Mouse (Mus musculus) mouse embryonic stem cell (cell line): ENCODE results near the gene Rcor2.

Experiments used
- in situ Hi-C, 2 experiments: fragments of 300-500 bp; cut with MboI; formaldehyde crosslinking; loops; 1 replicate in 1 of 2; 3 replicates in 1 of 2; pipeline ENCODE4 v1.14.3; 2019 to 2020; ENCODE audit warnings: low sequenced_read_pairs in 2 of 2, low pct_unique_long_range_greater_than_20kb in 1 of 2, mixed read lengths in 1 of 2; ENCODE audit not compliant: unreplicated experiment in 1 of 2

The Rcor2 gene

DNA sequence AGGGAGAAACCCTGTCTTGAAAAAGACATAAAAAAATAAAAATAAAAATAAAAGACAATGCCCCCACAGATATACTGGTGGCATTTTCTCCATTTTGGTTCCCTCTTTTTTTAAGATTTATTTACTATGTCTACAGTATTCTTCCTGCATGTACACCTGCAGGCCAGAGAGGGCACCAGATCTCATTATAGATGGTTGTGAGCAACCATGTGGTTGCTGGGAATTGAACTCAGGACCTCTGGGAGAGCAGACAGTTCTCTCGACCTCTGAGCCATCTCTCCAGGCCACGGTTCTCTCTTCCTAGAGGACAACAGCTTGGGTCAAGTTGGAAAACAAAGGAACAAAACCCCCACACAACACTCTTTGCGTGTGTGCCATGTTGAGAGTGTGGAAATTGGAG is 5.2 kb upstream of the Rcor2 start:
- in situ Hi-C loops: loop anchor here in 1 of 2 experiments (25.0 kb wide), 1 partner anchor 1450 kb away; the partner anchor contains the start of gene Slc3a2

DNA sequence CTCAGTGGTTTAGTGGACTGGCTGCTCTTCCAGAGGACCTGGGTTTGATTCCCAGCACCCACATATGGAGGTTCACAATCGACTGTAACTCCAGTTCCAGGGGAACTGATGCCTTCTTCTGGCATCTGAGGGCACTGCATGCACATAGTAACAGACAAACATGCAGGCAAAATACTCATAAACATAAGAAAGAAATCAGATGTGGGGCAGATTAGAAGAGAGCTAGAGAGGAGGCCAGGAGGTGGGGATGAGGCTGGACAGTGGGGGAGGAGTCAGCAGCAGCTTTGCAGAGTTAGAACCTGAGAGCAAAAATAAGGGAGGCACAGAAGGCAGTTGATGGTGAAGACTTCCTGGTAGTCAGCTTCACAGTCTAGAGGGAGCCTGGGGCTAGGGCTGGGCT is 4.5 kb upstream of the Rcor2 start:
- in situ Hi-C loops: loop anchor here in 1 of 2 experiments (25.0 kb wide), 1 partner anchor 1450 kb away; the partner anchor contains the start of gene Slc3a2

DNA sequence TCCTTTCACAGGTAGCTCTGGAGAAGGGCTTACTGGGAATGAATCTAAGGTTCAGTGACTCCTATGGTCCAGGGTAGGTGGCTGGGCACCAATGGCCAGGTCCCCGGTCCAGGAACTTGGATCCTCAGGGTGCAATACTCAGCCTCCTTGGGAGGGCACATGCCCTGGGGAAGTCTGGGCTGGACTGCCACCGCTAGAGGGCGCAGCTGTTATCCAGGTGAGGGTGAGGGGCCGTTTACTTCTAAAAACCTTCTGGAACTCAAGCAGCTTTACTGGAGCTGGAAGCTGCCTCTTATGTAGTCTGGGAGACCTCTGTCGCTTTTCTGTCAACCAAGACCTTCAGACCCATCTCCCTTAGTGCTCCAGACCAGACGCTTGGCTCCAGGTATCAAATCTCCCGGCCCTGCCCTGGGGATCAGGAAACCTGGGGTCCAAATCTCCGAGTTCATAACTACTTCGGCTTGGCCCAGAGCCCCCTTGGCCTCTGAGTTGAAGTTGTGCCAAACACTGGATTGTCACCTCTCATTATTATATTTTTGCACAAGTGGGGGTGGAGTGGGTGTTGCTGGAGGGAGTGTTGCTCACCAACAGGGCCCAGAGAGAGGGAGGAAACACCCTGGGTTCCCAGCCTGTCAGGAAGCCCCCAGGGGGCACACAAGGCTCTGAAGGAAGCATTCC is 2.9 kb upstream of the Rcor2 start:
- in situ Hi-C loops: loop anchor here in 1 of 2 experiments (25.0 kb wide), 1 partner anchor 1448 kb away; the partner anchor contains the start of gene Slc3a2

DNA sequence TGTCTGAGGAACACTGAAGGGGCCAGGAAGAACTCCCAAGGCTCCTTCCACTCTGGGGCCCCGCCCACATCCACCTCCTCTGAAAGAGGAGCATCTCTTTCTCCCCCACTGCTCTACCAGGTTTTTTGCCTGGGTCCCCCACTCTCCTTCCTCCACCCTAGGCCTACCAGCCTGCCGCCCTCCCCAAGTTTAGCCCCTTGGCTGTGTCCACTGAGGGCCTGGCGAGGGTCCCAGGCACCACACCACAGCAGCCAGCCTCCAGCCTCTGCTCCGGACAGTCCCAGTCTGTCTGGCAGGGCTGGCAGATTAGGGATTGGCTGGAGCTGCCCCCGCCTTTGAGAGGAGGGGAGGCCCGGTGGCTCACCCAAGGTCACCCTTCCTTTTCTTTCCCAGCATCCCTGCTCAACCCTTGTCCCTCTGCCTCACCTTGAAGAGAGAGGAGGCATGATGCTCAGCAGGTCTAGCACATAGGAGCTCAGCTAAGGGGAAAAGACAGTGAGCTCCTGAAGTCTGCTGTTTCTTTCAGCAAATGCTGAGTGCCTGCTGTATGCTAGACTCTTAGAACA is 2.3 kb upstream of the Rcor2 start:
- in situ Hi-C loops: loop anchor here in 1 of 2 experiments (25.0 kb wide), 1 partner anchor 1447 kb away; the partner anchor contains the start of gene Slc3a2

DNA sequence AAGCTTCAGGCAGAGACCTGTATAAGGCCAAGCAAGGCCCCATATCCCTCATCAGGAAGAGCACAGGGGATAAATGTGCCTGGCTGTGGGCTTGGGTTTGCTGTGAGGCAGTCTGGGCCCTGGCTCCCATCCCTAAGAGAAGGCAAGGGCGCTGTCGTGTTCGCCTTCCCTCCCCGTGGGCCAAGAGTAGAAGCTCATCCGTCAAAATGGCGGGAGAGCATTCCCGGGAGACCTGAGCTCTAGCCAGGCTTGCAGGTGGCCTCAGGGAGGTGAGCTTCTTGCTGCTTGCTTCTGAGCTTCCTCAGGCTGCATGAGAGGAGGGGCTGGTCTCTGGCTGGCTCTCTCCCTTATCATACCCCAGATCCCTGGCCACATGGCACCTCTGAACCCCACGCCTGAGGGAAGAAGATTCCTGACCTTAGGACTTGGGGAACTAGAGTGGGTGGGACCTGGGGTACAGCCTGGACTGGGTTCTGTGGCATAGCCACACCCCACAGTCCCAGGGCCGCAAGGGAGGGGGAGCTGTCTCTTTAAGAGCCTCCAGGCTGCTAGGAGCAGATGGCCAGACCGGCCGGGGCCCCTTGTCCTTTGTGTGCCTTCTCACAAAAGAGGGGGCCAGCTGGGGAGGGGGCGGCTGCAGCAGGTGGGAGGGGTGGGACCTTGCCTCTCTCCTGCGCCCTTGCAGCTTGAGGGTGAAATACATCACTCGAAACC is 1.5 kb upstream of the Rcor2 start:
- in situ Hi-C loops: loop anchor here in 1 of 2 experiments (25.0 kb wide), 1 partner anchor 1447 kb away; the partner anchor contains the start of gene Slc3a2

DNA sequence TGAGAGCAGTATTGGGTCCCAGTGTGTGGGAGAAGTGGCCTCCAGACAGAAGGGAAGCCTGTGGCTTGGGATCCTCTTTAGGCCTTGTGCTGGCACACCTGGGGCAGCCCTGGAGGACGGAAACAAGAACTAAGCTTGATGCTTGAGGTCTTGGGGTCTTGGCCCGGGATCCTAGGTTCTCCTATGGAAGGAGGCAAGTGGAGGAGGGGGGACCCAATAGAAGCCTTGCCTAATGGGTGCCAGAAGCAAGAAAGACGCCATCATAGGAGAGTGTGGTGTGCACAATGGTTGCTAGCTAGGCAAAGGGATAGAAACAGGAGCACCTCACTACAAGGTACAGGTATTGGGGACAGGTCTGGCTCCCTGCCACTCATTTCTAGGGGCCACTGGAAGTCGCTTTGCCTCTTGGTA is 699 bp upstream of the Rcor2 start:
- in situ Hi-C loops: loop anchor here in 1 of 2 experiments (25.0 kb wide), 1 partner anchor 1446 kb away; the partner anchor contains the start of gene Slc3a2

DNA sequence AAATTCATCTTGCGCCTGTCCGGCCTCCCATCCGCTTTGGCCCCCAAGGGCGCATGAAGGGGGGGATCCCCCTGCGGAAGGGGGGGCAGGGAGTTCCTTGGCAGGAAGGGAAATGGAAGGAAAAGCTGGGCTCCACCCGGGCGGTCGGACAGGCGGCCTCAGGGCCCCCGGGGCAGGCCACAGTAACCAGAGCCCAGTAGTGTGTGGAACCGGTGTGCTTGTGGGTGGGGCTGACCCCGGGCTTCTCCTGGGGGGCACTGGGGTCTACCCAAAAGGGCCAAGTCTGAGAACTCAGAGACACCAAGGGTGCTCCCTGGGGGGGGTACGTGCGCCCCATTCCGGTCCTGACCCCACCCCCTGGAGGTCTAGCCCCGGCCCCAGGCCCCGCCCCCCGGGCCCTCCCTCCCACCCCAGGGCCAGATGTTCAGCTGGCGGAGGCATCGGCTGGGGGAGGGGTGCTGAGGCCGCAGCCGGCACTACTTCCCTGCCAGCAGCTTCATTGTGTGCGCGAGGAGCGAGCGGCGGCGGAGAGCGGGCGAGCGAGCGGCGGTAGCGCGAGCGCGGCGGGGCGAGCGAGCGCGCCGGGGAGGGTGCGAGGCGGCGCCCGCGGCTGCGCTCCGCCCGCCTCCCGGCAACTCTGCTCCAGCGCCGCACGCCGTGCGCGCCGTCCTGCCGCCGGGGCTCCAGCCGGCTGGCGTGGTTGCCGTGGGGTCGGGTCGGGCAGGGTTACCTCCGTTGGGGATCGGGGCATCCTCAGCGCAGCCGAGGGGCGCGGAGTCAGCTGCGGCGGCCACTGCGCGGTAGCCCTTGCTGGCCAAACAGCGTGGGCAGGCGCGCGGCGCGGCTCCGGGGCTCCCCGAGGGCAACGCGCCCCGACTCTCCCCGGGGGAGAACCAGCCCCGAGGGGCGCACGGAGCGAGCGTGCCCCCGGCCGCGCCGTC is 926 bp downstream of the Rcor2 start:
- in situ Hi-C loops: loop anchor here in 1 of 2 experiments (25.0 kb wide), 1 partner anchor 1444 kb away; the partner anchor contains the start of gene Slc3a2

DNA sequence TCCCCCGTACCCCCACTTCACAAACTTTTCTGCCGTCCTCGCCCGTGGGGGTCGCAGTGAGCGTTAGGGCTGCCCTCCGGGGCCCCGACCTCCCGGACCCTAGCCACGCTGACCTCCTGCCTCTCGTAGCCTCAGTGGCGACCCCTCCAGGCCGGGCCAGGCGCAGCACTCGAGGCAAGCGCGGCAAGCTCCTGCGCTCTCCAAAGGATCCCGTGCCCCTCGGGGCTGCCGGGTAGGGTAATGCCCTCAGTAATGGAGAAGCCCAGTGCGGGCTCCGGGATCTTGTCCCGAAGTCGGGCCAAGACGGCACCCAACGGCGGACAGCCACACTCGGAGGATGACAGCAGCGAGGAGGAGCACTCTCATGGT is 1.6 kb downstream of the Rcor2 start:
- in situ Hi-C loops: loop anchor here in 1 of 2 experiments (25.0 kb wide), 1 partner anchor 1444 kb away; the partner anchor contains the start of gene Slc3a2

DNA sequence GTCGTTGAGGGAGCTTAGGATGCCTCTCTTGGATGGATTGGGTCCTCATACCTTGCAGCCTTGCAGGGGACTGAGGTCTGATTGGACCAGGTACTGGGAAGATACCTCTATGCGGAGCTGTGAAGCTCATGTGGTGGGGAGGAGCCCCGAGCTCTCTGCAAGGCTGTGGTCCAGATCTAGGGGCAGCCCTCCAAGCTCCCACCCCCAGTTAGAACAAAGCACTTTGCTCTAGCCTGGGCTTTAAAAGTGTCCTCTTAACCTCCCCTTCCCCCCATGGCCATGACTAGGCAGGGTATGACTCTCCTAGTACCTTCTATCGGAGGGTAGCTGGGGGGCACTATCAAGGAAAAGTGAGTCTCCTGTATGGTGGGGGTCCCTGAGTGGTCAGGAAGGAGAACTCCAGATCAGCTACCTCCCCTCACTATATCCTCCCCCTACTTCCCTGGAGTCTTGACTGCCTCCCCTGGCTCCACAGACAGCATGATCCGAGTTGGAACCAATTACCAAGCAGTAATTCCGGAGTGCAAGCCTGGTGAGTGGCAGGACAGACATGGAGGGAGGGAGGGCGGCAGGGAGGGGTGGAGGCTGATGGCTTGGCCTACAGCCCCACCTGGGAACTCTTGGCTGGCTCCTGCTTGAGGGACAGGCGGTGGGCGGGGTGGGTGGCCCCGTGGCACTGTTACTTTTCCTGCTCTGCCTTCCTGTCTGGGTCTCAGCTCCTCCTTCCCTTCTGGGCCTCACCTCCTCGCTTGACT is 2.3 kb downstream of the Rcor2 start:
- in situ Hi-C loops: loop anchor here (5.0 to 25.0 kb wide), 2 partner anchors 78 to 1443 kb away; partner anchors contain the start of gene Slc3a2 (in 1 of the 2)

DNA sequence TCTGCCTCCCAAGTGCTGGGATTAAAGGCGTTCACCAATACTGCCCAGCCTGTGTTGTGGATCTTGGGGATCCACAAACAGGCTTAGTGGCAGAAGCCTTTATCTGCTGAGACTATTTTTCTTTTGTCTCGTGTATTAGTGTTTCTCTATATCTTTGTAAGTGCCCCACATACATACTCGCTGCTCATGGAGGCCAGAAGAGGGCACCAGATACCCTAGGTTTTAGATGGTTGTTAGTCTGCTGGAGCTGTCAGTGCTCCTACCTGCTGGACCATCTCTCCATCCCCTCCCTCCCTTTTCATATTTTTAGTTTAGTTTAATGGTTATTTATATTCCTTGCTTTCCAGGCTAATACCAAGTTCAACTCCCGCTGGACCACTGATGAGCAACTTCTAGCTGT is 6.4 kb downstream of the Rcor2 start:
- in situ Hi-C loops: loop anchor here (5.0 to 25.0 kb wide), 2 partner anchors 74 to 1439 kb away; partner anchors contain the start of gene Slc3a2 (in 1 of the 2)

DNA sequence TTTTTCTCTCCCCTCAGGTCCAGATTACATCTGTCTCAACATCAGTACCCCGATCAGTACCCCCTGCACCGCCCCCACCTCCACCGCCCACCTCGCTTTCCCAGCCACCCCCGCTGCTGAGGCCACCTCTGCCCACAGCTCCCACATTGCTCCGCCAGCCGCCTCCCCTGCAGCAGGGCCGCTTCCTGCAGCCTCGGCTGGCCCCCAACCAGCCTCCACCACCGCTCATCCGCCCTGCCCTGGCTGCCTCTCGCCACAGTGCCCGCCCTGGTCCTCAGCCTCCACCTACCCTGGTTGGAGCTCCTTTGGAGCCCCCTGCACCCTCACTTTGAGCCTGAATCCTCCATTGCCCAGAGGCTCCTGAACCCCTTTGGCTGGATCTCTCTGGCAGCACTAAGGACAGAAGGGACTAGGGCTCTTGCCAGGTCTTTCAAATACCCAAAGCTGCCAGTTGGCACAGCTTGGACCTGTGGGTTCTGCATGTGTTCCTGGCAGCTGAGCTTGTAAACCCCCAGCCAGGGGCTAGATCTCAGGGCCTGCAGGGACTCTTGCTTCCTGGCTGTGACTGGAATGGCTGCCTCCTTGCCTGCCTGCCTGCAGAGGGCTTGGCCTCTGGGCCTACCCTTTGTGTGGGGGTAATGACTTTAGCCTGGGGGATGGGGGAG is 7.3 kb downstream of the Rcor2 start:
- in situ Hi-C loops: loop anchor here (5.0 to 25.0 kb wide), 2 partner anchors 73 to 1438 kb away; partner anchors contain the start of gene Slc3a2 (in 1 of the 2)

DNA sequence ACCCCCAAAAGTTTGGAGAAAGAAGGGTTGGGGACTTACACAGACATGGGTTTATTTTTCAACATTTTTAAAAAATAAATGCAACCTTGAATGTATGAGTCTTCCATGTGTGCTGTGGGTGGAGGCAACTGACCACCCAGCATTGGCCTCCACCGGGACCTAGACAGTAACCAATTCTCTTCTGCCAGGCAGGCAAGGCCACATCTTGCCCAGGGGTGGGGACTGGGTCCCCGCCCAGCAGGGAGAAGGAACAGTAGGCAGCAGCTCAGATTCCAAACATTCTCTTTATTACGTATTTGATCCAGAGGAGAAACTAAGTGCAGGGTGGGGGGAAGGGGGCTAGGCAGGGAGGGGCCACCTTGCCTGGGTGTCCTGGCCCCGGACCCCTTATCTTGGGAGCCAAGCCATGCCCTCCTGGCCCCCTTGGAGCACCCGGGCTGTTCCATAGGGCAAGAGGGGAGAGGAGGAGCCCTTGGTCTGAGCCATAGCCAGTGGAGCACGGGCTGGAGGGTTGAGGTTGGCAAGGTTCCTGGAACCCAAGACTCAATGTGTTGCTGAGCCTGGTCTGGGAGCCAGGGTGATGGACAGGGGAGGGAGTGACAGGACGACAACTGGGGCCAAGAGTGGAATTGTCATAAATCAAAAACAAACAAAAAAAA is 8.1 kb downstream of the Rcor2 start:
- in situ Hi-C loops: no loop called here

DNA sequence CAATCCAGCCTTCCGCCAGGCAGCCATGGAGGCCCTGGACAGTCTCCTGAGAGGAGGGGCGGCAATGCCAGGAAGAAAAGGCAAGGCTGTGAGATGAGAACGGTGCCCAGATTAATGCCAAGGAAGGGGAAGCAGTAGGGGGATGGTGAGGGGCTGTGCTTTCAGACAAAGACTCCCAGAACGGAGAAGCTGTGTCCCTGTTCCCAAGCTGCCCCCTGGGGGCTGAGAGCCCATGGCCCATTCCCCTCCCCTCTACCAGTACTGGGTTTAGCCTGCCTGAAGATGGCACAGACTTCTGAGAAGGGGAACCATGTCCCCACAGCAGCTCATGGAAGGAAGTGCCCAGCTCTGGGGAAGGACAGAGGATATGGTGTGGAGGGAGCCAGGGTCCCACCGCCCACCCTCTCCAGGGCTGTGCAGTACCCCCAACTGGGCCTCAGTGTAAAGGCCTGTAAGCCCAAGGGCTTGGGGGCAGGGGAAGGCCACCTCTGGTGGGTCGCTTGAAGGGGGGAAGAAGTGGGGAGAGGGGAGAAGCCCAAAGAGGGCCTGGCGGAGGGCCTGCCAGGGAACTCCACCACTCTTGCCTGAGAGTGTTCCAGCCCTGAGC is 9.0 kb downstream of the Rcor2 start:
- in situ Hi-C loops: no loop called here

DNA sequence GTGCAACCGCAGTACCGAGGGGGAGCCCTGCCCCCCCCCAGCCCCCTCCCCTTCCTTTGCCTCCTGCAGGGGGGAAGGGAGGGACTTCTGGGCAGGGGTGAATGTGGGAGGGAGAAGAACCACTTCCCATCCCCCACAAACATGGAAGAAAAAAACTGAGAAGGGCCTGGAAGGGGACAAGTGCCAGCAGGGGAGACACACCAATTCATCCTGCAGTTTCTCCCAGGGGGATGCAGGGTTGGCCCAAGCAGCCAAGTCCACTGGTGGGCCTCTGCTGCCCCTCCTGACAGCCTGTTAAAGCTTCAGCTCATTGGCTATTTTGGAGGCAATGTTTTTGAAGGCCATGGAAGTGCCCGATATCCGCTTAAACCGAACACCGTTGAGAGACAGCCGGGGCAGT is 9.7 kb downstream of the Rcor2 start:
- in situ Hi-C loops: no loop called here

DNA sequence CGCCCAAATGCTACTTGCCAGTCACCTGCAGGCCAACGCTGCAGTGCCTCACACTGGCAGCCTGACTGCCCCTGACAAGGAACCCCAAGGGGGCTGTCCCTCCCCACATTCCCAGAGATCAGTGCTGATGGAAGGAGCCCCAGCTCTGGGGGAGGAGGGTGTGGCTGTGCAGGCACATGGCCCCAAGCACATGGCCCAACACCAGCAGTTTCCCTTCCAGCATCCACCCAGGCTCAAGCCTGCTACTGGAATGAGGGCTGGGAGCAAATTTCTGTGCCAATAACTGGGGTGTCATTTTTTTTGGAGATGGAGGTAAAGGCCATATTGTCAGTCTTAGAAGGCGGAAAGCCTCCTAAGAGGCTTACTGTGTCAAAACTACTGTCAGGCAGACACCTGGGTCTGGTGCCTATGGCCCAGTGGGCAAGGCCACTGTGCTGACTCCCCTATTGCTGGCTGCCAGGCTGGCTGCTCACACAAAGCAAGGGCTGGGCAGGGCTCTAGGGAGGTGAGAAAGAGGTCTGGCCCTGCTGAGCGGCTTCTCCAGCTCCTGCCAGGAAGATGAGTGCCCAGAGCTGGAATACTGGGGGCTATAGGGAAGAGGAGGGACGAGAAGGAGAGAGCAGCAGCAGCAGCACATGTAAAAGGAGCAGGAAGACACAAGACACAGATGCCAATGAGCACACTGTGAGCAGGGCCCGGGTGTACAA is 11.2 kb downstream of the Rcor2 start:
- in situ Hi-C loops: no loop called here
